Mouse (Mus musculus) forebrain, postnatal 0 days (tissue): ENCODE measurements around the gene Ikzf1. TPM values are rescaled to one million over a fixed set of nuclear protein-coding genes. Genes with fewer than 3 reads are reported as not detected.

Source experiments
- ATAC-seq: fragments of 200-750 bp; cut with Nextera tagmentation; 2 replicates; pipeline ENCODE4 v1.8.0; 2017; ENCODE audit warnings: mild to moderate bottlenecking, moderate library complexity
- DNase-seq: peaks from one replicate; pipeline ENCODE4 v3.0.0-alpha.2; 2015
- H3K27ac ChIP-seq: fragments of 300-500 bp; sonication (generic); 2 replicates; pipeline ENCODE4 v1.5.1; 2014; ENCODE audit warnings: low read depth, mild to moderate bottlenecking, antibody characterized with exemption, low read length, moderate library complexity, mixed read lengths
- H3K27me3 ChIP-seq: fragments of 300-500 bp; sonication (generic); 2 replicates; pipeline ENCODE4 v1.6.1; 2014; ENCODE audit warnings: mild to moderate bottlenecking, low read length, mixed read lengths; ENCODE audit not compliant: insufficient read depth
- H3K36me3 ChIP-seq: fragments of 300-500 bp; sonication (generic); 2 replicates; pipeline ENCODE4 v1.6.1; 2014; ENCODE audit warnings: mild to moderate bottlenecking, moderate library complexity; ENCODE audit not compliant: insufficient read depth
- H3K4me1 ChIP-seq: fragments of 300-500 bp; sonication (generic); 2 replicates; pipeline ENCODE4 v1.6.1; 2014; ENCODE audit warnings: antibody characterized with exemption; ENCODE audit not compliant: insufficient read depth
- H3K4me2 ChIP-seq: fragments of 300-500 bp; sonication (generic); 2 replicates; pipeline ENCODE4 v1.6.1; 2014; ENCODE audit warnings: low read depth, mild to moderate bottlenecking, moderate library complexity
- H3K4me3 ChIP-seq: fragments of 300-500 bp; sonication (generic); 2 replicates; pipeline ENCODE4 v1.5.1; 2014; ENCODE audit warnings: low read depth, low read length, mixed read lengths
- H3K9ac ChIP-seq: fragments of 300-500 bp; sonication (generic); 2 replicates; pipeline ENCODE4 v1.6.1; 2014; ENCODE audit warnings: mild to moderate bottlenecking
- H3K9me3 ChIP-seq: fragments of 300-500 bp; sonication (generic); 2 replicates; pipeline ENCODE4 v1.6.1; 2016; ENCODE audit warnings: low read length
- CTCF ChIP-seq: sonication (generic); IDR thresholded peaks from 2 replicates; pipeline ENCODE4 v1.5.1; 2016; ENCODE audit warnings: antibody characterized with exemption, control low read depth, low read depth
- WGBS: fragments of 180-500 bp; shearing (Covaris S2); extraction: QIAGEN DNeasy Blood & Tissue Kit; methylation state at CpG from one replicate; pipeline ENCODE4 v1.1.7; 2014; 5-methylcytosine and 5-hydroxymethylcytosine counted together
- polyA plus RNA-seq: library from polyadenylated mRNA; unstranded; fragments of >200 nt; fragmentation: Nextera tagmentation; extraction: Ambion mirVana; gene quantifications from 2 replicates; pipeline ENCODE4 v1.2.1, GENCODE M21; 2015
- total RNA-seq: library from RNA; depleted of rRNA; stranded (reverse); fragments of >200 nt; gene quantifications from 2 replicates; pipeline ENCODE4 v1.2.3, GENCODE M21; 2014

Ikzf1 gene
- total and polyA plus RNA-seq, 2 experiments from 2014 or later = 1.8 to 4.9 TPM

DNA sequence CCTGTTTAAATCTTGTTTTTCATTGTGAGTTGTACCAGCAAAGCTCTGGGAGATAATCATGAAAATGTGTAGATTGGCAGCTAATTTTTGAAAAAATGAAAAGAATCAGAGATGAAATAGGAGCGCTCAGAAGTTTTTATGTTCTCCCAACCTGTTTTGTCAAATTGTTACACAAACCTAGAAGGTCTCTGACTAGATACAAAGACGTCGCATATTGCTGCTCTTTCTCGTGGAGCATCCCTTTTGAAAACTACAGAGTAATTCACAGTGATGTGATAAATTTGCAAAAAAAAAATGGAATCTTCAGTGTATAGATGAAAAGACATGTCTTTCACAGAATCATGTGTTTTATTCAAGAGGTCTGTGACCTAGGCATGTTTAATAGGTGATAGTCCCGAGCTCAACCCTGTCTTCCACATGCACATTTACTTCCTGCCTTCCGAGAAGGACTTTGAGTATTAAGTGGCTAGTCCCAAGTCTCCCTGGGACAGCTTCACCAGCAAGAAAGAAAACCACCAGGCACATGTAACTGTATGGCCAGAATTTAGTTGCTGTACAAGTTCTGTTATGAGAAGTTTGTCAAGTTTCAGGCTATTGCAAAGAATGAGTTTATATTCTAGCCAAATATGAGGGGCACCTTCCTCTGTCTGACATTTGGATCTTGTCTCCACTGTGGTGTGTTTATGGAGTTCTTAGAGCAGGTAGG, 9.8 kb downstream of the Ikzf1 start:
- Histone ChIP-seq H3K27ac (no peak overlapping the region), H3K4me2 (no peak overlapping the region), H3K36me3 (no peaks in the 10 kb centered on the region), H3K27me3 (no peaks in the 10 kb centered on the region), H3K4me1 (no peaks in the 10 kb centered on the region), H3K9me3 (no peaks in the 10 kb centered on the region), H3K9ac (no peak overlapping the region), H3K4me3 (no peak overlapping the region)
- no peak for TF ChIP-seq CTCF
- ATAC-seq (no peak), DNase-seq (no peak)
- WGBS = 84% methylated on average over 6 of the region's 6 CpGs

GRCm38 (mm10) chr11:11695211-11695887, 10.5 kb downstream of the Ikzf1 start:
- WGBS = 53% methylated on average over 6 of the region's 6 CpGs

DNA sequence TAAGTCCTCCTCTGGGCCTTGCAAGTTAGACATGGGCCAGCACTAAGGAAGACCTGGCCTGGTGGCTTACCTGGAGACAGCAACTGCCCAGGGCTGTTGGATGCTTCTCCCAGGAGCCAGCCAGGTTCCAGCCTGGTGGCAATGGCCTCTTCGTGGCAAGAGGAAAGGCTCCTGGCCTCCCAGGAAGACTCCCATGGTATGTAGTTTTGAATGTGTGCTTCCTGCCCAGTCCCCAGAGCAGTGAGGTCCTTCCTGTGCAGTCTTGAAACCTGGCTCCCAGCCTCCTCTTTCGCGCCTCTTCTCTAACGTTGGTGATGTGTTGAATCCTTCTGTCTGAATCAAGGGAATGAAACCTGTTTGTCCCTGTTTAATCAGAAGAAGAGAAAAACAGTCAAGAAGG, 11.1 kb downstream of the Ikzf1 start:
- no peak overlapping the region for H3K4me3 ChIP-seq
- ATAC-seq = no peak
- TF ChIP-seq CTCF = no peak
- no peaks in the 10 kb centered on the region for H3K36me3 ChIP-seq
- 89% methylated on average over 4 of the region's 4 CpGs for WGBS
- no peaks in the 10 kb centered on the region for H3K27me3 ChIP-seq
- no peaks in the 10 kb centered on the region for H3K9me3 ChIP-seq
- no peak overlapping the region for H3K9ac ChIP-seq
- H3K27ac ChIP-seq = no peak overlapping the region
- no peaks in the 10 kb centered on the region for H3K4me1 ChIP-seq
- no peak for DNase-seq
- H3K4me2 ChIP-seq = no peak overlapping the region

More at GRCm38 (mm10) chr11:11695211-11695887, 10.5 kb downstream of the Ikzf1 start:
- ATAC-seq (no peak), DNase-seq (no peak)
- Histone ChIP-seq H3K4me2 (no peak overlapping the region), H3K4me1 (no peaks in the 10 kb centered on the region), H3K27me3 (no peaks in the 10 kb centered on the region), H3K36me3 (no peaks in the 10 kb centered on the region), H3K27ac (no peak overlapping the region), H3K9ac (no peak overlapping the region), H3K4me3 (no peak overlapping the region), H3K9me3 (no peaks in the 10 kb centered on the region)
- no peak for TF ChIP-seq CTCF

- H3K36me3 ChIP-seq = no peaks in the 10 kb centered on the region
- H3K9me3 ChIP-seq = no peaks in the 10 kb centered on the region
- ATAC-seq (no peak), DNase-seq (no peak)
- no peak for TF ChIP-seq CTCF
- H3K4me2 ChIP-seq = no peak overlapping the region
- H3K4me3 ChIP-seq = no peak overlapping the region
- 81% methylated on average over 3 of the region's 3 CpGs for WGBS
- H3K9ac ChIP-seq = no peak overlapping the region
- no peaks in the 10 kb centered on the region for H3K27me3 ChIP-seq
- no peaks in the 10 kb centered on the region for H3K4me1 ChIP-seq
- H3K27ac ChIP-seq = no peak overlapping the region
These were observed 12.0 kb downstream of the Ikzf1 start for GRCm38 (mm10) chr11:11696814-11697213.

- DNase-seq = no peak
- Histone ChIP-seq H3K4me3 (no peak overlapping the region), H3K36me3 (no peaks in the 10 kb centered on the region), H3K9ac (no peak overlapping the region), H3K4me2 (no peak overlapping the region), H3K9me3 (no peaks in the 10 kb centered on the region), H3K27ac (no peak overlapping the region), H3K27me3 (no peaks in the 10 kb centered on the region), H3K4me1 (no peaks in the 10 kb centered on the region)
- ATAC-seq = no peak
- WGBS = 69% methylated on average over 6 of the region's 6 CpGs
- no peak for TF ChIP-seq CTCF
These were observed 16.6 kb downstream of the Ikzf1 start for GRCm38 (mm10) chr11:11701378-11701777.

- Histone ChIP-seq H3K4me3 (no peak overlapping the region), H3K36me3 (no peaks in the 10 kb centered on the region), H3K27me3 (no peaks in the 10 kb centered on the region), H3K9ac (no peak overlapping the region), H3K27ac (no peak overlapping the region), H3K4me1 (no peaks in the 10 kb centered on the region), H3K4me2 (no peak overlapping the region), H3K9me3 (no peaks in the 10 kb centered on the region)
- no peak for TF ChIP-seq CTCF
- ATAC-seq (no peak), DNase-seq (no peak)
These were observed 19.0 kb downstream of the Ikzf1 start for GRCm38 (mm10) chr11:11703776-11704175.

- Histone ChIP-seq H3K4me2 (no peak overlapping the region), H3K9ac (no peak overlapping the region), H3K27me3 (no peaks in the 10 kb centered on the region), H3K36me3 (no peaks in the 10 kb centered on the region), H3K4me1 (no peaks in the 10 kb centered on the region), H3K4me3 (no peak overlapping the region), H3K27ac (no peak overlapping the region), H3K9me3 (no peaks in the 10 kb centered on the region)
- DNase-seq = no peak
- no peak for ATAC-seq
- 94% methylated on average over 9 of the region's 9 CpGs for WGBS
- TF ChIP-seq CTCF = no peak
These were observed 23.4 kb downstream of the Ikzf1 start for GRCm38 (mm10) chr11:11708154-11708719.
